Mouse (Mus musculus) left cerebral cortex, adult 6 months (tissue): ENCODE results near the gene Mthfsd. TPM values are rescaled to one million over a fixed set of nuclear protein-coding genes. Genes with fewer than 3 reads are reported as not detected.

Experiments used
- long read RNA-seq, 2 experiments: library from polyadenylated mRNA; unstranded; transcript quantifications; one replicate each; pipeline ENCODE4 v2.0.0; 2019 to 2020
- polyA plus RNA-seq: library from polyadenylated mRNA; unstranded; fragments of <200 nt; fragmentation: Nextera tagmentation; gene quantifications from 2 replicates; pipeline ENCODE4 v1.2.3, GENCODE M21; 2021

Gene Mthfsd
- polyA plus RNA-seq, result 53.0 and 53.9 TPM in 2 replicates
- long read RNA-seq, experiment 1, transcript Mthfsd-206 (10 exons, 1,060 nt), result major isoform, 20 of 116 reads
- long read RNA-seq, experiment 1, partial matches to known transcripts, result 22 of 116 reads
- long read RNA-seq, experiment 1, other reads (novel, unspliced or antisense), result 69 of 116 reads
- long read RNA-seq, experiment 2, transcript Mthfsd-206 (10 exons, 1,060 nt), result major isoform, 6 of 45 reads
- long read RNA-seq, experiment 2, partial matches to known transcripts, result 10 of 45 reads
- long read RNA-seq, experiment 2, other reads (novel, unspliced or antisense), result 27 of 45 reads

GRCm38 (mm10) chr8:121107668-121108656, at the start of gene Mthfsd:
Mthfsd (minus strand) TSS chr8:121108392.

GRCm38 (mm10) chr8:121127756-121128375, 19.7 kb upstream of the Mthfsd start, which contains the start of gene Foxl1:
Foxl1 (plus strand) TSS chr8:121127940.

GRCm38 (mm10) chr8:121115948-121116347, 7.8 kb upstream of the Mthfsd start, which contains the start of gene Foxc2:
Foxc2 (plus strand) TSS chr8:121116171.

GRCm38 (mm10) chr8:121084210-121084951, 23.8 kb downstream of the Mthfsd start, which contains the start of gene Foxf1:
Foxf1 (plus strand) TSS chr8:121084386.

Other genes with a start within 250 kb of the Mthfsd start
- 0.11 and 0.68 TPM in 2 replicates for gene Foxf1, start 24.0 kb downstream of the Mthfsd start, polyA plus RNA-seq
- gene Foxc2, start 7.8 kb upstream of the Mthfsd start, polyA plus RNA-seq, result 0.26 and 1.3 TPM in 2 replicates
- gene Foxl1, start 19.5 kb upstream of the Mthfsd start, polyA plus RNA-seq, result not detected in 2 replicates